Mouse (Mus musculus) lung, postnatal 4 days (tissue): ENCODE data around the gene 4931422A03Rik.
"Not testable (repeated sequence)": the region's sequence is repeated elsewhere in the genome, so short reads cannot be mapped to it uniquely, and the experiment has no call there.

Experiments used
- DNase-seq, 2 experiments: peaks; one replicate each; pipeline ENCODE4 v3.0.0; 2021

The 4931422A03Rik gene

GRCm38 (mm10) chr2:104024656-104025055, 3.5 kb downstream of the 4931422A03Rik start:
- DNase-seq = no peak

DNA sequence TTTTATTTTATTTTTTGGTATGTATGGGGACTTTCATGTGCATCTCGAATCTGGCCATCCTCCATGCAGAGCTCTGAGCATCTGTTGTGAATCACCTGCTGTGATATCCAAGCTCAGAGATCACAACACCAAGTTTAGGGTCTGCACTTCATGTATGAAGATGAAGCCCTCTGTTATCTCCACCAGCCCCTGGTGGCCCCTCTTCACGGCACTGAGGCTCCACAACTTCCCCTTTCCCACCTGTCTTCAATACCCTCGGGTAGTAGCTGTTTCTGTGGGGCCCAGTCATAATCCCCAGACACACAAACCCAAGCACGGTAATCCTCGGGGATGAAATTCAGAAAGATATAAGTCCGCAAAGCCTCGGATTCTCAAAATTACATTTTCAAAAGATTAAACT, 5.1 kb downstream of the 4931422A03Rik start:
- no peak for DNase-seq

DNA sequence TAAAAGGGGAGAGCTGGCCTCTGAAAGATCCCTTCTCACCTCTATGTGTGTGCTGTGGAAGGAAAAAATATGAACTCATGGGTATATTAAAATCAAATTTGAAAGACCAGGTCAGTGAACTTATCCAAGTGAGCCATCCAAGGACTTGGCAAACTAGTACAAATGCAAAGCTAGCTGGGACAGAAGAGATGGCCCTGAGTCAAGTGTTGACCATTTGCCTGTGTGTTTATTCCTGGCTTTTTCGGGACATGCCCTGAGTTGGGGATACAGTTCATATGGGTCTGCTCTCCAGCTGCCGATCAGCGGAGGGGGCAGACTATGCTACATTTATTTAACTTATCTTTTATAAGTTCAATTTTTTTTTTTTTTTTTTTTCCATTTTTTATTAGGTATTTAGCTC, 19.3 kb downstream of the 4931422A03Rik start:
- not testable (repeated sequence) for DNase-seq

GRCm38 (mm10) chr2:104007793-104008519, 20.2 kb downstream of the 4931422A03Rik start:
- DNase-seq = no peak

DNA sequence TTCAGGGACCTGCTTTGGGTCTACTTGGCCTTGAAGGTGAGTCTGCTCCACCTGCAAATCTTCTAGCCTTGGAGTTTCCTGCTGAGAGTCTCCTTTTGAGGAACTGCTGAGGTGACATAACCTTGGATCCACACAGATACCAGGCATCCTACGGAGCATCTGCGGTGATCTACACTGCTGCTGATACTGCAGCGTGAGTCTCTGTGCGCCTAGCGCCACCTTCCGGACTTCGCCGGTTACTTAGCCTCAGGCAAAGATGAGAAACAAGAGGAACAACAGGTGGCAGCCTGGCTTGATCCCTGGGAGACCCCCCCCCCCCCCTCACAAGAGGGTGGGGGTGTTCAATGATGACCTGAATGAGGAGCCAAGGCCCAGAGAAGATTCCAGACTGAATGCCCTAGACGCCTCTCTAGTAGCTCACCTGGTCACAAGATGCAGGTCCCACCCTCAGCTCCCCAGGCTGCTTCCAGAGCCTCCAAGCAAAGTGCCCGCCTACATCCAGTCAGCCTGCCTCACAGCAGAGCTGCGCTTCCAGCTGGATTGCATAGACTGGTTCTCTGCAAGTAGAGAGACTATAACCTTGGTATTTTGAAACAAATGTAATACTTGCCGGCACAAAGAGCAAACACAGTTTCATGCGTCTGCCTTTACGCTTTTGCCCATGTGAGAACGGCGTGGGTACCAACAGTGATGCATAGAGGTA, 25.3 kb downstream of the 4931422A03Rik start:
- DNase-seq = peak; percentile 36 to 62

- DNase-seq = no peak
Observed at GRCm38 (mm10) chr2:104001861-104002260, 26.3 kb downstream of the 4931422A03Rik start.

GRCm38 (mm10) chr2:104001076-104001475, 27.1 kb downstream of the 4931422A03Rik start:
- peak in 1 of 2 experiments; percentile 17 for DNase-seq

DNA sequence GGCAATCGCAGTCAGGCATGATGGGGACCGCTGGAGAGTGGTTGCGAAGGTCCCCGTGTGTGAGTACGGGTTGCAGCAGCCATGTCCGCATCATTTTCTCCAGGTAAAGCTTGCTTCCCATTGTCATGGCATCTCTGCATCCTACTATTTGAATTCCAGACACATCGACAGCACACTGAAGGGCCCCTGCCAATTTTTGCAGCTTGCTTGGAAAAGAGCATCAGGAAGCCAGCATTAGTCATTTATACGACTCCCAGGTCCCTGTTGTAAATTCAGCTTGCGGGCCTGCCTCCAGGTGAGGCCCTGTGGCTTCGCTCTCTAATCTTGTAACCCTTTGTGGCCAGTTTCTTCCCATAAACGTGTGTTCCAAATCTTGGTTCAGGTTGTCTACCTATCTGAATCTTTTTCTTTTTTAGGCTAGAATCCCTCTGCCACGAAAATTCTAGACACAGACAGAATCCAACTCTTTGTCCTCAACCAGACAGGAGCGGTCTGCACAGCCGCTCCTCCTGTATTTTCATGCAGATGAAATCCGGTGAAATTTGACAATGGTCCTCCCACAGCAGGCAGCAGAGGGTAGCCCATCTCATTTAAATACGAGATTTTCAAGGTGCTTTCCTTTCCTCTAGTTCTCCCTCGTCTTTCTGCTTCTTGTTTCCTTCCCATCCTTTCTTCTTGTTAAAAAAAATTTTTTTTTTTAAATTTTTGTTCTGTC, 35.4 kb downstream of the 4931422A03Rik start:
- DNase-seq = no peak

- DNase-seq = no peak
Observed at GRCm38 (mm10) chr2:103992162-103992561, 36.0 kb downstream of the 4931422A03Rik start.

DNA sequence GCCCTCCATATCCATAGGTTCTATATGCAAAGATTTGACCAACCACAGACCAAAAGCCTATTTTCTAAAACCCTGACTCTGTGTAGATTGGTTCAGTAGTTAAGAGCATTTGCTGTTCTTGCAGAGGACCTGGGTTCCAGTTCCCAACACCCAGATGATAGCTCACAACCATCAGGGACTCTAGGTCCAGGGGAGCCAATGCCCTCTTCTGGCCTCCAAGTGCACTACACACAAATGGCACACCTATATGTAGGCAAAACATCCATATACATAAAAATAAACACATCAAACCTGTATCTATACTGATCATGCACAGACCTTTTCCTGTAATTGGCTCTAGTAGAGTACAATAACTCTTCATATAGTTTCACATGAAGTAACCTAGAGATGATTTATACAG, 36.9 kb downstream of the 4931422A03Rik start:
- no peak for DNase-seq

DNA sequence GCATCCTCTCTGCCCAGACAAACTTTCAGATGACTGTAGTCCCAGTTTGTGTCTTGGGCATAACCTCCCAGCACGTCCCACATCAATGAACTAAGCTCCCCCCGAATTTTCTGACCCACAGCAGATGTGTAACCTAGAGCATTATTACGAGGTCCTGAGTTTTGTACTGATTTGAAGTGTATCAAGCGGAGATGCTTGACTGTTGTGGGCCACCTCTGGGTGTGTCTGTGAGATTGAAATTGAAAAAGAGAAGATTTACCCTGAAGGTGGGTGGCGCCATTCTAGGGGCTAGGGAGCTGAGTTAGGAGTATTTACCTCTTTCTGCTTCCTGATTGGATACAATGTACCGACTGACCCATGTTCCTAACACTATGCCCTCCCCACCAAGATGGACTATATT, 38.4 kb downstream of the 4931422A03Rik start:
- DNase-seq = no peak

DNA sequence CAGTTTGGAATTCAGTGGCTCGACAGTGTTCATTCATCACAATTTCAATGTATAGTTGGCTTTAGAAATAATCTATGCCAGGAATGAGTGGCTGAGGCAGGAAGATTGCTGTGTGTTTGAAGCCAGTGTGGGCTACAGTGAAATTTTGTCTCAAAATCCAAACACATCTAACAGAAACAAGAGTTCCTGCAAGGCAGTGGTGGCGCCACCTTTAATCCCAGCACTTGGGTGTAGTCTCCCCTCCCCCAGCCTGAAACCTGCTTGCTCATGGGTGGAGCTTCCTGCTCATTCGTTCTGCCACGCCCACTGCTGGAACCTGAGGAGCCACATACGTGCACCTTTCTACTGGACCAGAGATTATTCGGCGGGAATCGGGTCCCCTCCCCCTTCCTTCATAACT, 40.6 kb downstream of the 4931422A03Rik start:
- DNase-seq = not testable (repeated sequence)

GRCm38 (mm10) chr2:103983146-103983545, 45.0 kb downstream of the 4931422A03Rik start:
- no peak for DNase-seq

GRCm38 (mm10) chr2:103982250-103982649, 45.9 kb downstream of the 4931422A03Rik start:
- peak; percentile 72 to 81 for DNase-seq

DNA sequence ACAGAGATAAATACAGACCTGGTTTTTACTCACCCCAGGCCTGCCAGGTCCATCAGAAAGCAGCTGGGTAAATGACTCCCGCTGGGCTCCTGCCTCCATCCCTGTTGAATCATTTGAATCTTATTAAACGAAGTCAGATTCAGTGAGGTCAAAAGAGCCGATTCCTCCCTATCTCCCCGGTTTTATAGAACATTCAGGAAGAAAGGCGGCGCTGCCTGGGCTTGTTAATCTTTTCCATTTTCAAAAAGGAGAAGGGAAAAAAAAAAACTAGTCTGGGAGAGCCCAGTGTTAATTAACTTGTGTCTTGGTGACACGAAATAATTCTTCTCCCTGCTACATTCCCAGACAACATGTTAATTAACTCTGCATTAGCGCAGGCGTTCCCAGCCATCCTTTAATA, 50.4 kb downstream of the 4931422A03Rik start:
- DNase-seq = no peak

GRCm38 (mm10) chr2:103977216-103977615, 50.9 kb downstream of the 4931422A03Rik start:
- DNase-seq = no peak

- no peak for DNase-seq
Observed at GRCm38 (mm10) chr2:103975904-103976303, 52.3 kb downstream of the 4931422A03Rik start.

DNA sequence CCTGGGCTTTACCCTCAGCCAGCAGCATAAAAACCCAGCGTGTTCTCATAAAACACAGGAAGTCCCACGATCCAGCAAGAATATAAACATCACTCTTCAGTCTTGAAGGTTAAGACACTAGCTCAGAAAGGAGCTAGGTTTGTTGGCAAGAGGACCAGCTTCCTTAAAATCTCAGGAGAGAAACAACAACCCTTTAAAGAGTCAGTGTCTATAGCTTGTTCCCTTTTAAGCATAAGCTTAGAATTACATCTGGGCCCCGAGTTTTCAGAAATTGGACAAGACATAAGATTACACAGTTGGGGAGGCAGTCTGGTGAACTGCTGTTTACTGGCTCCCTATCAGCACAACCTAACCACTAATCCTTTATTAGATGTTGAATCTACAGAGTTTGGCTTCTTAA, 56.3 kb downstream of the 4931422A03Rik start:
- no peak for DNase-seq

DNA sequence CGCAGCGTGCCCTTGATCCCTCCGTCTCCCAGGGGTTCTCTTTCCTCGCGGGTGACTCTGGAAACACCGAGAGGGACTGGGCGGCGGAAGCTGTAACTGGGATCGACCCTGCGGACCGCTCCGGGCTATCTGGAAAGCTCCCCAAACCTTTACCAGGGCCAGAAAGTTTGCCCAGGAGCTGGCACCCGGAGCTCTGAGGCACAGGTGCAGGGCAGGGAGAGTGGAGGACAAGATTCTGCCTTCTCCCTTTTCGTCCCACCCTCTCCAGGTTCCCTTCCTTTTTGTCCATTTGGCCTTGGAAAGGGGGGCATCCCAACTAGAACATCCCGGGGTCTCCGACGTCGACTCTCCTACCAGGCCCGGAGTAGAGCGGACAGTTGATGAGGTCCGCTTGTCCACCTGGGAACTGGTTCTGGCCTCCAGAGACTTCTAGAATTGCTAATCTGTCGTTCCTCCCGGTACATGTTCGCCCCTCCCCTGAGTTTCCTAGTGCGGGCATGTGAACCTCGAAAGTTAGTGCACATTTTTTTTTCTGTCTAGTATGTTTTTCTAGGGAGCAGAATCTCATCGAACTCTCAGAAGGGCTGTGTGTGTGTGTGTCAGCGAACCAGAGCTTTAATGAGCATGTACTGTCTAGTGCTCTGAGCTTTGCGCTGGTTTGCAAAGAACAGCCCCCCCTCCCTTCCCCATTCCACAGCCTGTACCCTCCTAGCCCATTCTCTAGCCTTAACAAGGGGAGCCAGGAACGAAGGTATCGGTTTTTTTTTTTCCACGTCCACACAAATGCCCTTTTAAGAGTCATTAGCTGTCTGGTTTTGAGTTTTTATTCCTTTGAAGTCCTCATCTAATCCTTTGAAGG, 57.1 kb downstream of the 4931422A03Rik start:
- no peak for DNase-seq

GRCm38 (mm10) chr2:103970041-103970790, 57.9 kb downstream of the 4931422A03Rik start:
- peak; percentile 68 to 75 for DNase-seq

- DNase-seq = peak; percentile 68 to 78
Observed at GRCm38 (mm10) chr2:103969437-103970040, 58.6 kb downstream of the 4931422A03Rik start.
